Mouse (Mus musculus) embryonic fibroblast, embryonic 13.5 days (primary cell): ENCODE results near the gene Chchd6. TPM values are rescaled to one million over a fixed set of nuclear protein-coding genes. Genes with fewer than 3 reads are reported as not detected.

Experiments
- H3K27ac ChIP-seq: 2 replicates; pipeline ENCODE4 v1.5.1; 2012; ENCODE audit warnings: low read length, control low read depth, inconsistent platforms; ENCODE audit not compliant: insufficient read depth
- H3K4me1 ChIP-seq: 2 replicates; pipeline ENCODE4 v1.6.1; 2011; ENCODE audit warnings: low read length; ENCODE audit not compliant: control insufficient read depth, insufficient read depth
- H3K4me3 ChIP-seq: 2 replicates; pipeline ENCODE4 v1.5.1; 2011; ENCODE audit warnings: mild to moderate bottlenecking, control low read depth, low read length; ENCODE audit not compliant: insufficient read depth
- CTCF ChIP-seq: IDR thresholded peaks from 2 replicates; pipeline ENCODE4 v1.5.1; 2011; ENCODE audit warnings: mild to moderate bottlenecking, control low read depth, low read length, moderate library complexity, borderline replicate concordance; ENCODE audit not compliant: insufficient read depth
- POLR2A ChIP-seq: IDR thresholded peaks from 2 replicates; pipeline ENCODE4 v1.6.1; 2011; ENCODE audit warnings: low read depth, mild to moderate bottlenecking, control low read depth, low read length, moderate library complexity
- polyA plus RNA-seq: library from polyadenylated mRNA; stranded (reverse); fragments of >200 nt; gene quantifications from 2 replicates; pipeline ENCODE4 v1.2.4, GENCODE M21; 2011; ENCODE audit warnings: low read depth; ENCODE audit not compliant: missing spikeins, insufficient read length

Gene Chchd6
- polyA plus RNA-seq, 1 experiment = 14.4 TPM

GRCm38 (mm10) chr6:89430749-89431148 is 164.7 kb downstream of the Chchd6 start:
- no peak for TF ChIP-seq CTCF
- TF ChIP-seq POLR2A = no peak
- Histone ChIP-seq H3K4me1 (no peaks in the 10 kb centered on the region), H3K27ac (no peak overlapping the region), H3K4me3 (no peak overlapping the region)

- TF ChIP-seq POLR2A (no peak), CTCF (no peak)
- Histone ChIP-seq H3K27ac (no peak overlapping the region), H3K4me3 (no peak overlapping the region), H3K4me1 (no peaks in the 10 kb centered on the region)
These were observed 166.6 kb downstream of the Chchd6 start for GRCm38 (mm10) chr6:89428661-89429375.

GRCm38 (mm10) chr6:89424461-89424860 is 171.0 kb downstream of the Chchd6 start:
- Histone ChIP-seq H3K4me1 (0 out of 2 replicates have a peak, but pooled peaks cover 6% of the 10 kb centered on the region), H3K4me3 (no peak overlapping the region), H3K27ac (no peak overlapping the region)
- TF ChIP-seq POLR2A (no peak), CTCF (no peak)

- H3K4me3 ChIP-seq = no peak overlapping the region
- no peak overlapping the region for H3K27ac ChIP-seq
- H3K4me1 ChIP-seq = 0 out of 2 replicates have a peak, but pooled peaks cover 6% of the 10 kb centered on the region
- TF ChIP-seq CTCF (no peak), POLR2A (no peak)
These were observed 172.8 kb downstream of the Chchd6 start for GRCm38 (mm10) chr6:89422621-89423020.

- TF ChIP-seq POLR2A (no peak), CTCF (no peak)
These were observed 173.5 kb downstream of the Chchd6 start for GRCm38 (mm10) chr6:89421922-89422321.

GRCm38 (mm10) chr6:89421503-89421902 is 173.9 kb downstream of the Chchd6 start:
- H3K4me1 ChIP-seq = 0 out of 2 replicates have a peak, but pooled peaks cover 6% of the 10 kb centered on the region
- H3K27ac ChIP-seq = no peak overlapping the region
- H3K4me3 ChIP-seq = no peak overlapping the region
- TF ChIP-seq POLR2A (no peak), CTCF (no peak)

More at GRCm38 (mm10) chr6:89421922-89422321, 173.5 kb downstream of the Chchd6 start:
- Histone ChIP-seq H3K27ac (no peak overlapping the region), H3K4me3 (no peak overlapping the region), H3K4me1 (0 out of 2 replicates have a peak, but pooled peaks cover 6% of the 10 kb centered on the region)

GRCm38 (mm10) chr6:89420756-89421155 is 174.7 kb downstream of the Chchd6 start:
- H3K4me1 ChIP-seq = 0 out of 2 replicates have a peak, but pooled peaks cover 6% of the 10 kb centered on the region
- H3K27ac ChIP-seq = no peak overlapping the region
- TF ChIP-seq POLR2A = no peak
- no peak for TF ChIP-seq CTCF
- no peak overlapping the region for H3K4me3 ChIP-seq

GRCm38 (mm10) chr6:89420110-89420509 is 175.3 kb downstream of the Chchd6 start:
- H3K4me1 ChIP-seq = 0 out of 2 replicates have a peak, but pooled peaks cover 6% of the 10 kb centered on the region
- H3K4me3 ChIP-seq = no peak overlapping the region
- no peak for TF ChIP-seq CTCF
- no peak for TF ChIP-seq POLR2A
- H3K27ac ChIP-seq = no peak overlapping the region

- Histone ChIP-seq H3K4me1 (peaks cover 10% of the 10 kb centered on the region; the same call in 1 of the 2 replicates), H3K27ac (no peak overlapping the region), H3K4me3 (no peak overlapping the region)
- no peak for TF ChIP-seq CTCF
- no peak for TF ChIP-seq POLR2A
These were observed 176.2 kb downstream of the Chchd6 start for GRCm38 (mm10) chr6:89419066-89419815.
